Mouse (Mus musculus): Measurements from ENCODE around the gene Fam98b. TPM values are rescaled to one million over a fixed set of nuclear protein-coding genes. Genes with fewer than 3 reads are reported as not detected.

Gene Fam98b
- polyA plus RNA-seq, 1 experiment from 2014 or later, result 13.2 TPM

DNA sequence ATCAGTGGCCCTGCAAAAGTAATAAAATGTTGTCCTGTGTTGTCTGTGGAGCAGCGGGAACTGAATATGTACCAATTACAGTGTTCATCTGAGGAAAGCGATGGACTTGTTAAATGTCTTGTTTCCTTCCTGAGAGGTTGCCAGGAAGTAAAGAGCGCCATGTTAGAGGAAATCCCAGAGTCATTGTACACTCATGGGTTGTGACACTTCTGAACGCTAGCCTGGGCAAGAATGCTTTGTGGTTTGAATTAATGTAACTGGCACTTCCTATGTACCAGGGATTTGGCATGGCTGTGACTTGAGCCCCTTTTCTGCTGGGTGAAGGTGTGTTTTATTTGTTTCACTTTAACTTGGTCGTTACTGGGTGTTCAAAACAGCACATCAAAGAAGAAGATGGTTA lies 12.6 kb downstream of the Fam98b start:
- peaks cover 29% of the 10 kb centered on the region for H3K36me3 ChIP-seq (ENCODE audit: control insufficient read depth, insufficient read depth, low read length)
- no peaks in the 10 kb centered on the region for H3K27me3 ChIP-seq (ENCODE audit: control insufficient read depth, insufficient read depth, low read length)
- no peaks in the 10 kb centered on the region for H3K9me3 ChIP-seq (ENCODE audit: control insufficient read depth, low read depth, low read length)
- no peaks in the 10 kb centered on the region for H3K4me1 ChIP-seq (ENCODE audit: control insufficient read depth, insufficient read depth, low read length)
- H3K4me3 ChIP-seq (ENCODE audit: low read depth, low read length), result no peak overlapping the region
- H3K9ac ChIP-seq (replicated peaks; ENCODE audit: low read depth, low read length), result no peak overlapping the region
- no peak overlapping the region for H3K27ac ChIP-seq (ENCODE audit: low read length)
- ATAC-seq (ENCODE audit: insufficient number of reproducible peaks, insufficient read depth, low FRiP score, low read depth), result no peak
- no peak overlapping the region for H3K4me2 ChIP-seq (replicated peaks; ENCODE audit: low read depth, low read length)
- WGBS, result 88% methylated on average over 5 of the region's 5 CpGs

DNA sequence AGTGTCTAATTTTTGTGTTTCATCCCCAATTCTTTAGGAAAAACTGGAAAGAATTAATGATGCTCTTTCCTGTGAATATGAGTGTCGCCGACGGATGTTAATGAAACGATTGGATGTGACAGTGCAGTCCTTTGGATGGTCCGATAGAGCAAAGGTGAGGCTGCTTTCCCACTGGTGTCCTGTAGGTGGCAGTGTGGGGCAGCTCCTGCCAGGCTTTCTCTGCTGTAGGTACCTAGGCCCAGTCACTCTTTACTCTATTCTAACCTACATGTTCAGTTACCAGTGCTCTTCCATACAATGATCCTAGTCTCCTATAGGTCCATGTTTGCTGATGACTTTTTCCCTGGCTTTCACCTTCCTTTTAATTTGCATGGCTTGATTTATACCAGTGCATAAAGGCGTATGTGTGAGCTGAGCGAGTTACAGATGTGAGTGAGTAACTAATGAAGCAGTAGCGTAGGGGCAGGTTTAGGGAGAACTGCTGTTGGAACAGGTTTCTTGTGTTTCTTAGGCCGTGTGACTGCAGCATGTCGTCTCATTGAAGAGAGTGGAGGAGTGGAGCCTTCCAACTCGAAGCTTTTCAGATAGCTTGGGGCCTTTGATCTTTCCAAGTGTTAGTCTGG lies 14.4 kb downstream of the Fam98b start:
- Histone ChIP-seq H3K4me2 (replicated peaks; ENCODE audit: low read depth, low read length) (no peak overlapping the region), H3K4me1 (ENCODE audit: control insufficient read depth, insufficient read depth, low read length) (no peaks in the 10 kb centered on the region), H3K9ac (replicated peaks; ENCODE audit: low read depth, low read length) (no peak overlapping the region), H3K27me3 (ENCODE audit: control insufficient read depth, insufficient read depth, low read length) (no peaks in the 10 kb centered on the region), H3K27ac (ENCODE audit: low read length) (no peak overlapping the region), H3K4me3 (ENCODE audit: low read depth, low read length) (no peak overlapping the region), H3K9me3 (ENCODE audit: control insufficient read depth, low read depth, low read length) (no peaks in the 10 kb centered on the region), H3K36me3 (ENCODE audit: control insufficient read depth, insufficient read depth, low read length) (peaks cover 39% of the 10 kb centered on the region)
- 72% methylated on average over 11 of the region's 11 CpGs for WGBS
- peak; percentile 33; the same call in 1 of the 2 replicates for ATAC-seq (ENCODE audit: insufficient number of reproducible peaks, insufficient read depth, low FRiP score, low read depth)

DNA sequence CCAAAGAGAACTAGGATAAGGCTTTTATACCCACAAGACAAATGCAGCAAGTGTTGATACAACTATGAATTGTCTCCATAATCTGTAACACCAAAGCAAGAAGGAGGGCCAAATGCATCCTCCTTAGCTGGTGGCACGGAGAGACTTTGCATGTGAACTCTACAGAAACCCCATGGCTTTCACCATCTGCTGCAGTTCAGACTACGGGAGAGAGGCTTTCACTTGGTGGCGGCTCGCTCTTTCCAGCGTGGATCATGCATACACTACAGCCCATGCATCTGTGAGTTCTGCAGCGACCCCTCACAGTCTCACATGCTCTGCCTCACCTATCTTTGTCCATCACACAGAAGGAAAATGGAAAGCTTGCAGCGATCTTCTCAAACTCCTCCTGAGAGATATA lies 38.8 kb downstream of the Fam98b start:
- Histone ChIP-seq H3K27me3 (ENCODE audit: control insufficient read depth, insufficient read depth, low read length) (no peaks in the 10 kb centered on the region), H3K4me3 (ENCODE audit: low read depth, low read length) (no peak overlapping the region), H3K9me3 (ENCODE audit: control insufficient read depth, low read depth, low read length) (no peaks in the 10 kb centered on the region), H3K4me1 (ENCODE audit: control insufficient read depth, insufficient read depth, low read length) (no peaks in the 10 kb centered on the region), H3K4me2 (replicated peaks; ENCODE audit: low read depth, low read length) (no peak overlapping the region), H3K9ac (replicated peaks; ENCODE audit: low read depth, low read length) (no peak overlapping the region), H3K36me3 (ENCODE audit: control insufficient read depth, insufficient read depth, low read length) (no peaks in the 10 kb centered on the region), H3K27ac (ENCODE audit: low read length) (no peak overlapping the region)
- ATAC-seq (ENCODE audit: insufficient number of reproducible peaks, insufficient read depth, low FRiP score, low read depth), result no peak
- WGBS, result 89% methylated on average over 7 of the region's 7 CpGs

DNA sequence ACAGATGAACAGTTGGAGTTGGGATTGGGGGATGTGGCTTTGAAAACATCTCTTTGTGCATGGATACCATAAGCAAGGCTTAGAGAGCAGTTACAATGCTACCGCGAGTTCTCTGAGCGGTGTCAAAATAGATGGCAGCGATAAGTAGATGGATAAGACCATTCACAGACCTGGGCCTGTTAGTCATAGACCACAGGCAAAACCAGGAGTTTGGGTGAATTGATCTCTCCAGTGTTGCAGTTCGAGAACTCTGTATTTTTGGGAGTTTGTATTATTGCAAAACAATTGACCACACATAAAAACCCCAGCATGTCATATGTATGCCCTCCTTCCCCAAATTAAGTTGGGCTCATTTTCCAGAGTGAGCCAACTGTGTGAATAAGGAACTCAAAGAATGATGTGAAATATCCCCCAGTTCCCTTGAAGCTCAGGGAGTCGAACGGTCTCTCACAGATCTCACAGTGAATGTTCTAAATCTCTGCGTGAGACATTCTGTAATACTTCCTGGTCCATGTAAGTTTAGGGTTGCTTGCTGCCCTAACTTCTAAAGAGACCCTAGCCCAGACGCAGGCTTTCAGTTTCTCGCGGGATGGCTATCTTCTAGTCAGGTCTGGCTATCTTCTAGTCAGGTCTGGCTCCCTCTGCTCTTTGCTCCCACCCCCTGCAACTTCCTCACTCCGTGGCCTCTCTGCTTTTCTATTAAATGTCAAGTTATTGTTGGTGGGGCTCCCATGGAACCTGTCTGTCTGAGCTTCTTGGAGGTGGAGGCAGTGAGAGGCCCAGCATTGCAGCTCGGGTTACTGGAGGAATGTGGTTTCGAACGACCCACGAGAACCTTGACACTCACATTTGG lies 50.3 kb downstream of the Fam98b start:
- H3K4me1 ChIP-seq (ENCODE audit: control insufficient read depth, insufficient read depth, low read length), result no peaks in the 10 kb centered on the region
- WGBS, result 82% methylated on average over 16 of the region's 16 CpGs
- H3K27me3 ChIP-seq (ENCODE audit: control insufficient read depth, insufficient read depth, low read length), result no peaks in the 10 kb centered on the region
- H3K9me3 ChIP-seq (ENCODE audit: control insufficient read depth, low read depth, low read length), result no peaks in the 10 kb centered on the region
- no peak for ATAC-seq (ENCODE audit: insufficient number of reproducible peaks, insufficient read depth, low FRiP score, low read depth)
- no peak overlapping the region for H3K4me2 ChIP-seq (replicated peaks; ENCODE audit: low read depth, low read length)
- H3K4me3 ChIP-seq (ENCODE audit: low read depth, low read length), result no peak overlapping the region
- H3K36me3 ChIP-seq (ENCODE audit: control insufficient read depth, insufficient read depth, low read length), result no peaks in the 10 kb centered on the region
- H3K27ac ChIP-seq (ENCODE audit: low read length), result no peak overlapping the region
- no peak overlapping the region for H3K9ac ChIP-seq (replicated peaks; ENCODE audit: low read depth, low read length)

DNA sequence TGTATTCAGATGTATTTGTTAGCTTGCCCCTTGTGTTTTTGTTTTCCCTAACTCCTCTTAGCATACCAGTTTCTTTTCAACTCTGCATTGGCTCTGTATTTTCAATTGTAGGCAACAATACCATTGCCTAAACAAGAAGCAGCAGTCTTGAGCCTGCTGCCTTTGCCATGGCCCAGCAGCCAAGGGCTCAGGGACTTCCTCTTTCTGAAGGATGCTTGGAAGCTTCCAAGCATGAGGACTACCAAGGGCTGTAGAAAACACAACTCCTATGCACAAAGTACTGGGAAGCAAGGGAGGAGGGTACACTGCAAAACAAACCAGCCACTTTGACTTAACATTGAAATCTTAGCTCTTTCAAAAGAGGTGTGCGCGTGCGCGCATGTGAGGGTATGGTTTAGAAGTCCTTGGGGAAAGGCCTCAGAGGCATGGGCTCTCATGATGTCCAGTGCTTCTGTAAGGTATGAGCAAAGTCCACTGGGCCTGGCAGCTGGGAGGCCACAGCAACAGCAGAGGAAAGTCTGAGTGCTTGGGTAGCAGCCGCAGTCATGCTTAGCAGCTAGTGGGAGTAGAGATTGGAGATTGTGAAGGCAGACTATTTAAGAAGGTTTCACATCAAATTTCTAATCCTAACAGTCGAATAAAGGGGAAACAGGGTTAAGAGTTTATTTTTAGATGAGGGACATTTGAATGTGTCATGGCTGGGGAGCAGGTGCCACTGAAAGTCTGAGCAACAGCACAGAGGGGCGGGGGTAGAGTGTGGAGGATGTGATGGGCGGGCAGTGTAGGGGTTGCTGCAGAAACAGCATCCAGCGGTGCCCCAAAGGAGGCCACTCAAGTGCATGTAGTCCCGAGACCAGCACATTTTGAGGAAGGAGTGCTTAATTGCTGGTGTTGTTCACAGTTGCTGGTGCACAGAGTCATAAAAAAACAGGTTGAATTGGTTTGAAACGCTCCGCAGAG lies 54.1 kb downstream of the Fam98b start:
- 88% methylated on average over 12 of the region's 12 CpGs for whole genome bisulfite sequencing

DNA sequence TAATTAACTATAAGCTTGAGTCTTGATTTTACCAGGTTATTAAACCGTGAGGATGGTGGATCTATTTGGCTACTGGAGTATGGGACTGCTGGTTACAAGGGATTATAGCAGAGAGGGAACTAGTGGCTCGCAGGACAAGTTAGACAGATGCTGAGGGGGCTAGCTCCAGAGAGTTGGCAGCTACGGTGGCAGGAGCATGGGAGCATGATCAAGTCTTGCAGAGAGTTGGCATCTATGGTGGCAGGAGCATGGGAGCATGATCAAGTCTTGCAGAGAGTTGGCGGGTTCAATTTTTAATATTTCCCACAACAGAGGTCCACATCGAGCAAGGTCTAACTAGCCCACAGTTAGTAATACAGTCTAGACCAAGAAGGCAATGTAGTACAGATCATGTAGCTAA lies 55.4 kb downstream of the Fam98b start:
- 86% methylated on average over 5 of the region's 5 CpGs for WGBS
- H3K9me3 ChIP-seq (ENCODE audit: control insufficient read depth, low read depth, low read length), result no peaks in the 10 kb centered on the region
- H3K4me2 ChIP-seq (replicated peaks; ENCODE audit: low read depth, low read length), result no peak overlapping the region
- no peaks in the 10 kb centered on the region for H3K36me3 ChIP-seq (ENCODE audit: control insufficient read depth, insufficient read depth, low read length)
- no peaks in the 10 kb centered on the region for H3K4me1 ChIP-seq (ENCODE audit: control insufficient read depth, insufficient read depth, low read length)
- H3K27ac ChIP-seq (ENCODE audit: low read length), result no peak overlapping the region
- no peaks in the 10 kb centered on the region for H3K27me3 ChIP-seq (ENCODE audit: control insufficient read depth, insufficient read depth, low read length)
- no peak for ATAC-seq (ENCODE audit: insufficient number of reproducible peaks, insufficient read depth, low FRiP score, low read depth)
- H3K9ac ChIP-seq (replicated peaks; ENCODE audit: low read depth, low read length), result no peak overlapping the region
- no peak overlapping the region for H3K4me3 ChIP-seq (ENCODE audit: low read depth, low read length)

More for the DNA sequence above, 54.1 kb downstream of the Fam98b start:
- Histone ChIP-seq H3K27me3 (ENCODE audit: control insufficient read depth, insufficient read depth, low read length) (no peaks in the 10 kb centered on the region), H3K27ac (ENCODE audit: low read length) (no peak overlapping the region), H3K36me3 (ENCODE audit: control insufficient read depth, insufficient read depth, low read length) (no peaks in the 10 kb centered on the region), H3K9ac (replicated peaks; ENCODE audit: low read depth, low read length) (no peak overlapping the region), H3K4me1 (ENCODE audit: control insufficient read depth, insufficient read depth, low read length) (no peaks in the 10 kb centered on the region), H3K9me3 (ENCODE audit: control insufficient read depth, low read depth, low read length) (no peaks in the 10 kb centered on the region), H3K4me3 (ENCODE audit: low read depth, low read length) (no peak overlapping the region), H3K4me2 (replicated peaks; ENCODE audit: low read depth, low read length) (no peak overlapping the region)
- ATAC-seq (ENCODE audit: insufficient number of reproducible peaks, insufficient read depth, low FRiP score, low read depth), result no peak

DNA sequence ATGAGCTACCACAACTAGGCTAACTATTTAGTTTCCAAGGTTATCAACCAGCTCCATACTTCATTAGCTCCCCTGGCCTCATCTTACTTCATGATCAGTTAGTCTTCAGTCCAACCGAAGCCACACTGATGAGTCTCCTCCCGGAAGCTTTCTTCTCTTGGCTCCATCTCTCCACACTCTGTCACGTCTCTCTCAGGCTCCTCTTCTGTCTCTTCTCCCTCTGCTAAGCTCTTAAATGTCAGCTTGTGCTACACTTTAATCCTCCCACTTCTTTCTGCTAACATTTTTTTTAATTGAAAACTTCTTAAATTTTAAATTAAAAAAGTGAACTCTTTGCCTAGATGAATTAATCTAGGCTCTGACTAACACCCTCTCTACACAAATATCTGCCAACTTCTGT lies 58.4 kb downstream of the Fam98b start:
- no peaks in the 10 kb centered on the region for H3K36me3 ChIP-seq (ENCODE audit: control insufficient read depth, insufficient read depth, low read length)
- H3K9ac ChIP-seq (replicated peaks; ENCODE audit: low read depth, low read length), result no peak overlapping the region
- no peaks in the 10 kb centered on the region for H3K27me3 ChIP-seq (ENCODE audit: control insufficient read depth, insufficient read depth, low read length)
- no peak overlapping the region for H3K4me3 ChIP-seq (ENCODE audit: low read depth, low read length)
- ATAC-seq (ENCODE audit: insufficient number of reproducible peaks, insufficient read depth, low FRiP score, low read depth), result no peak
- H3K4me1 ChIP-seq (ENCODE audit: control insufficient read depth, insufficient read depth, low read length), result no peaks in the 10 kb centered on the region
- H3K4me2 ChIP-seq (replicated peaks; ENCODE audit: low read depth, low read length), result no peak overlapping the region
- H3K9me3 ChIP-seq (ENCODE audit: control insufficient read depth, low read depth, low read length), result no peaks in the 10 kb centered on the region
- 91% methylated on average over 3 of the region's 3 CpGs for WGBS
- no peak overlapping the region for H3K27ac ChIP-seq (ENCODE audit: low read length)

DNA sequence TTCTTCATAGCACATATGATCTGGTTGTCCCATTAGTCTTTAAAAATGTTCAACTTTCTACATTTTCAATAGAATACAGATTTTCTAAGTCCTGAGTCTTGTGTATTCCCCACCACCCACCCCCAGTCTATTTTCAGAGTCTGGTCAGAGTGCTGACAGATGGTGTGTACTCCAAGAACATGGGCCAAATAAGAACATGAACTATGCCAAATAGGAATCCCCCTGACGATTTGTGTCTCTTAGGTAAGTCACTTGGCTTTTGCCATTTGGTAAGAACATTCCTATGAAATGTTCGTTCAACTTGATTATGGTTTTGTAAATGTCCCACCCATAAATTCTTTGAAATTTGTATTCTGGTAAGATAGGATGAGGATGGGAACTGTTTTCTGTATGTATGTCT lies 59.5 kb downstream of the Fam98b start:
- H3K9me3 ChIP-seq (ENCODE audit: control insufficient read depth, low read depth, low read length), result no peaks in the 10 kb centered on the region
- no peak for ATAC-seq (ENCODE audit: insufficient number of reproducible peaks, insufficient read depth, low FRiP score, low read depth)
- no peaks in the 10 kb centered on the region for H3K4me1 ChIP-seq (ENCODE audit: control insufficient read depth, insufficient read depth, low read length)
- no peak overlapping the region for H3K27ac ChIP-seq (ENCODE audit: low read length)
- H3K4me2 ChIP-seq (replicated peaks; ENCODE audit: low read depth, low read length), result no peak overlapping the region
- H3K27me3 ChIP-seq (ENCODE audit: control insufficient read depth, insufficient read depth, low read length), result no peaks in the 10 kb centered on the region
- H3K9ac ChIP-seq (replicated peaks; ENCODE audit: low read depth, low read length), result no peak overlapping the region
- no peaks in the 10 kb centered on the region for H3K36me3 ChIP-seq (ENCODE audit: control insufficient read depth, insufficient read depth, low read length)
- WGBS, result 72% methylated on average over 2 of the region's 2 CpGs
- H3K4me3 ChIP-seq (ENCODE audit: low read depth, low read length), result no peak overlapping the region
